Mouse (Mus musculus) large intestine, adult 2 months (tissue): ENCODE results near the gene Tox2. TPM values are rescaled to one million over a fixed set of nuclear protein-coding genes. Genes with fewer than 3 reads are reported as not detected.

Experiments
- DNase-seq: peaks from one replicate; pipeline ENCODE4 v3.0.0-alpha.2; 2012; ENCODE audit warnings: low read depth, low spot score
- WGBS: fragments of 180-500 bp; shearing (Covaris S2); methylation state at CpG from one replicate; pipeline ENCODE4 v1.1.7; 2018; 5-methylcytosine and 5-hydroxymethylcytosine counted together
- polyA plus RNA-seq: library from polyadenylated mRNA; depleted of rRNA; stranded (reverse); fragments of >200 nt; gene quantifications from 2 replicates; pipeline ENCODE4 v1.2.3, GENCODE M21; 2012

Gene Tox2
- polyA plus RNA-seq, 1 experiment: 3.4 TPM

DNA sequence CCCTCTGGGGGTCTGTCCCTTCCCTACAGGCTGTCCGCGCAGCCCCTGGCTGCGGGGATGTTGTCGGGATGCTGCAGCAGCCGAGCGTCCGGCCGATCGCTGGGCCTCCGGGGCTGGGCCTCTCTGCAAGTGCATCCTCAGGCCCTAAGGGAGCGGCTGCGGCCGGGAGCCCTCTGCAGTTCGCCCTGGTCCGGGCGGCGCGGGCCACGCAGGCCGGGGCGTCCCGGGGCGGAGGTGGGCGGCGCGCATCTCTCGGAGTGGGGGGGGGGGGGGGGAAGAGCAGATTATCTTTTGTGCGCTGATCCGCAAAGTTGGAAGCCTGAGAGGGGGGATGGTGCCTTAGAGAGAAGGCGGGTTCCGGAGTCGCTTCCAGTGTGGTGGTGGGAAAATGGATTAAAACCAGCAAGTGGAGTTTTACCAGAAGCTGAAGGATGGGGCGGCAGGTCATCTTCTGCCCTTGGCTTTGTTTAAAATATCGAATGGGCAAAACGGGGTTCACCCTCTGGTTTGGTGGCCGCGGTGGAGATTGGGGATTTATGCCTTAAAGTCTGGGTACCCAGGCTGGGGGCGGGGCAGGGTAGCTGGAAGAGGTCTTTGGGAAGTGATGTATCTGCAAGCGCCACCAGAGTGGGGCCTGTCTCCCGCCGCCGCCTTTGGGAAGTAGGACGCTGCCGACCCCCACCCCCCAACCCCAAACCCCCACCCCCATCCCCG, 1.8 kb downstream of the Tox2 start:
- no peak for DNase-seq

GRCm38 (mm10) chr2:163205262-163205647, 2.3 kb downstream of the Tox2 start:
- 12% methylated on average over 6 of the region's 6 CpGs for WGBS
- no peak for DNase-seq

More for the DNA sequence above, 1.8 kb downstream of the Tox2 start:
- 4% methylated on average over 45 of the region's 45 CpGs for WGBS

DNA sequence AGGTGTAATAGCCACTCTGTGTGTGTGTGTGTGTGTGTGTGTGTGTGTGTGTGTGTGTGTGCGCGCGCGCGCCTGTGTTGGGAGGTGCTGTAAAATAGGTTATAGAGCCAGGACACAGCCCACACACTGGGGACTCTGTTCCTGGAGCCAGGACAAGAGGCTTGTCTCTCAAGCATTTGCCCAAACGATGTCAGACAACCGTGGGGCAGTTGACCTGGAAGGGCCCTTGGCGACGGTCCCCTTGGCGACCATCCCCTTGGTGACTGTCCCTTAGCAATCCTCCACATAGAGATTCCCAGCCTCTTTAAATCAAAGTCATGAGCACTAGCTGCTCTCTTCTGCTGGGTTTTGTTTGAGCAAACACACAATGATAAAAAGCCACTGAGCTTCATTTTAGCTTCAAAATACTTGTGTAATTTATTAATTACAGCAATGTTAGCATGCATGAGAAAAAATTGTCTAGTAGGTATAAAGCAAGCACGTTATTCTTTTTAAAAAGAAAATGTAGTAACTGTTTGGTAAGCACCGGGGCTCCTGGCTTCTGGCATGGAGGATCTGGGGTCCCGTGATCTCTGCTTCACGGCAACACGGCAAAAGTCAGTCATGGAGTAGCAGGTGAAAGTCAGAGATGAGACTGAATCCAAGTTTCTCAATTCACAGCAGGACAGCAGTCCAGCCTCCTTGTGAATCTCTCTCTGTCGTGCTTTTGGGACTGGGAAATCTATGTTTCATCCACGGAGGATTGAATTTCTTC, 3.0 kb downstream of the Tox2 start:
- DNase-seq: no peak
- 39% methylated on average over 17 of the region's 17 CpGs for WGBS

DNA sequence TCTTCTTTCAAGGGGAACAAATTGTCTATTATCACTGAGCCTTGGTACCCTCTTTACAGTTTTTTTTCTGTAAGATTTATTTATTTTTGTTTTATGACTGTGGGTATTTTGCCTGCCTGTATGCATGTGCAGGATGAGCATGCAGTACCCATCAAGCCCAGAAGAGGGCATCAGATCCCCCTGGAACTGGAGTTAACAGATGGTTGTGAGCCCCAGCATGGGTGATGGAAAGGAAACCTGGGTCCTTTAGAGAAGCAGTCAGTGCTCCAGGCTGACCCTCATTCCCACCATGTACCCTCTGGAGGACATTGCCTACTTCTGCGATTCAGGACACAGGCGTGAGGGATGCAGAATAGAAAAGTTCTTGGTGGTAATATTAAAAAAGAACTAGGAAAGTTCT, 4.4 kb downstream of the Tox2 start:
- DNase-seq: no peak
- 95% methylated on average over 2 of the region's 2 CpGs for WGBS

- 64% methylated on average over 8 of the region's 8 CpGs for WGBS
These were observed 6.2 kb downstream of the Tox2 start for GRCm38 (mm10) chr2:163209139-163209538.

DNA sequence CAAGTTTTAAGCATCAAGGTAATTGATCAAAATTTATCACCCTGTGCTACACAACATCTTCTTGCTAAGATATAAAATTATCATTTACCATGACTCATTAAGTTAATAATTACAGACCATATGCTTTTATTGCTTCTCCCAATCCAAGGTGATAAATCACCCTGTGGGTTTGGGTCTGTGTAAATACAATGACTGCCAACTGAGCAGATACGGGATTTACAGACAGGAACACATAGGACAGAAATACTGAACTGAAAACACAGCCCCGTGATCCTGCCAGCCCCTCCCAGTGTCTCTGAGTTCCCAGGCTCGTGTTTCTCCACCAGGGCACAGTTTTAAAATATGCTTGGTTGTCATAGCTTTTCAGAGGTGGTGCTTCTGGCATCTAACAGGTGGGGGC, 10.2 kb downstream of the Tox2 start:
- DNase-seq: no peak
- 6% methylated on average over 3 of the region's 3 CpGs for WGBS

More at GRCm38 (mm10) chr2:163209139-163209538, 6.2 kb downstream of the Tox2 start:
- DNase-seq: no peak

GRCm38 (mm10) chr2:163218095-163218494, 15.2 kb downstream of the Tox2 start:
- no peak for DNase-seq
- 64% methylated on average over 3 of the region's 3 CpGs for WGBS

DNA sequence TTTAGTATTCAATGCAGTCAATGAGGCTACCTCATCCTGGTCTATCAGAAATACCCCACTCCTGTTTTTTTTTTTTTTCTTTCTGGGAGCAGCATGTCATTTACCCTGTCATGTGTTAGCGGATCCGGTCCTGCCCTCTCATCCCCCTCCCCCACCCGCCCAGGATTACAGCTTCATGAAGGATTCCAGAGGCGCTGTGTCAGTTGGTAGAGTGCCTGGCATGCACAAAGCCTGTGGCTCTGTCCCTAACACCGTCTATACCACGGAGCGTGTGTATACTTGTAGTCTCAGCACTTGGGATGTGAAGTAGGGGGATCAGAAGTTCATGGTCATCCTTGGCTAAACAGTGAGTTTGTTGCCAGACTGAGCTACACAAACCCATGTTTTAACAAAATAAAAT, 15.6 kb downstream of the Tox2 start:
- WGBS: 53% methylated on average over 7 of the region's 7 CpGs
- DNase-seq: no peak

DNA sequence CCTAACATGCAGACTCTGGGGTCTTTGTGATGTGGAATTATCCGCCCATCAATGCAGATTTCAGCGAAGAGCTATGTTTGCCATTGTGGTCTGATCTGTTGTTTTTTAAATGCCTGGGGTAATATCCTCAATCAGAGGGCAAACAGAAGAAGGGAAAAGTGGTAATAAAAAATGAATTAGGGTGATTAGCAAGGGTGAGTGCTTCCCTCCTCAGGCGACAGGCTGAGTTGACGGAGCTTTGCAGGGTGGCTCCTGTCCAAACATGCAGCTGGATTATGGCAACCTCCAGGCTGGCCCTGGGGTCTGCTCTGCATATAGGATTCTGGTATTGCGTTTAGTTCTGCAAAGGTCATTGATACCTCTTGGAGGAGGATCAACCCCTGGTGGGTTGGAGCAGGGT, 16.5 kb downstream of the Tox2 start:
- no peak for DNase-seq
- WGBS: 27% methylated on average over 5 of the region's 5 CpGs

- no peak for DNase-seq
- WGBS: 89% methylated on average over 11 of the region's 11 CpGs
These were observed 17.8 kb downstream of the Tox2 start for GRCm38 (mm10) chr2:163220706-163221105.

- no peak for DNase-seq
- 75% methylated on average over 15 of the region's 15 CpGs for WGBS
These were observed 22.4 kb downstream of the Tox2 start for GRCm38 (mm10) chr2:163225302-163225701.

GRCm38 (mm10) chr2:163229050-163229449, 26.1 kb downstream of the Tox2 start:
- WGBS: 77% methylated on average over 9 of the region's 9 CpGs
- no peak for DNase-seq

DNA sequence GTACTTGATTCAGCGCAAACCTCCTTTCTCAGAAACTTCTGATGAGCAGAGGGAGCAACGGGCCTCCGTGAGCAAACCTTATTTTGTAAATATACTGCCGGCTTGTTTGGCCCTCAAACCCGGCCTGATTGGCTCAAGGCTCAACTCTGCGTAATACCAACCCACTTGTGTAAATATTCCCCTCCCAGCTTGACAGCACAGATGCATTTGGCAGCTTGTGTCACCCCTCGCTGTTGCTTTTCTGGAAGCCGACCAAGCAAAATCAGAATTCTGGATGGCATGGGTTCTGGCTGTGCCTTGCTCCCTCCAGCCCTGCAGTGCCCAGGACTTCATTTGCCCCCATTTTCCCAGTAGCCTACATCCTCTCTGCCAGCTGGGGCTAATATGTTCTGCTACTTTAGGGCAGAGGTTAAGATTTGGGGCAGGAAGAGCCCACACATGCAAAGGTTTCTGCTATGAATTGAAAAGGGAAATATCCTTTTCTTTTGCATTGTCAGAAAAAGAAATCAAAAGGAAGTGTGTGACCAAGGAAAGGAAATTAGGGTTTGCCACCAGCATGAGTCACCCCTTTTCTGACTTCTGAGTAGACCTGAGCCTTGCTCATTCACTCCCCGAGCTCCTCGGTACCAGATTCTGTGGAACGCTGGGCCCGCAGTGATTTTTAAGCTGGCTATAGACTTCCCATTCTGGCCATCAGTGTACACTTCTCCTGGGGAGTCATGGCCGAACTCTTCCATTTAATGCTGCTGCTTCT, 29.0 kb downstream of the Tox2 start:
- no peak for DNase-seq
- 36% methylated on average over 13 of the region's 13 CpGs for WGBS

DNA sequence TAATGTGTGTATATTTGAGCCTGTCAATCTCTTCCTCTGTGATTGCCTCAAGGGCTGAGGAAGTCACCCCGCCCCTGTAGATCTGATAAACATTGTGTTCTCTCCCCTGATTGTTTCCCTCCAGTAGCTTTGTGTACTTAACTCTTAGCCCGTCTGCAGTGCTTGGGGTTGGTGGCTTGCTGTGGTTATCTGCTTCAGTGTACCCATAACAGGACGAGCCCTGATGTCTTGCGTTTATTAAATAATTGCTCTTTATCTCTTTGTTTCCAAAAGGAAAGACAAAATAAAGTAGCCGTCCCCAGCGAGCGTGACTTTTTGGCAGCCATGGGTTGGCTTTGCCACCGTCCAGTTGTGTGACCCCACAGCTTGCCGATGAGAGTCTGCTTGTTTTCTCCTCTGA, 30.7 kb downstream of the Tox2 start:
- 45% methylated on average over 9 of the region's 9 CpGs for WGBS
- DNase-seq: no peak

DNA sequence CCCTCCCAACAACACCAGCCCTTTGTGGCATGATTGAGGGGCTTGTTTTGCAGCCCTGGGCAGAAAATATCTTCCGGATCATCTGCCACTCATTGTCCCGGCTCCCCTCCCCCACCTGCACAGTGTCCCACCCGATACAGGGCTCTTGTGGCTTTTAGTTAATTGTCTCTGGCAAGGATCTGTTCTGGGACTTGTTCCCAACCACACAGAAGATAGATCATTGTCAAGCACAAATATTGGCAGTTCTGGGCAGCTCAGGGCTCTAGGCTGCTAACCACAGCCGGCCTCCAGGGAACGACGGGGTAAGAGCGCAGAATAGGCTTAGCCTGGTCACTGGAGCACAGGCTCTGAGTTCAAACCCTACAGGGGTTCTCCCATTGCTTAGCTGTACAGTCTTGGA, 33.1 kb downstream of the Tox2 start:
- 53% methylated on average over 7 of the region's 7 CpGs for WGBS

GRCm38 (mm10) chr2:163237999-163238529, 35.1 kb downstream of the Tox2 start:
- DNase-seq: no peak
- WGBS: 70% methylated on average over 12 of the region's 12 CpGs

More for the DNA sequence above, 33.1 kb downstream of the Tox2 start:
- no peak for DNase-seq

DNA sequence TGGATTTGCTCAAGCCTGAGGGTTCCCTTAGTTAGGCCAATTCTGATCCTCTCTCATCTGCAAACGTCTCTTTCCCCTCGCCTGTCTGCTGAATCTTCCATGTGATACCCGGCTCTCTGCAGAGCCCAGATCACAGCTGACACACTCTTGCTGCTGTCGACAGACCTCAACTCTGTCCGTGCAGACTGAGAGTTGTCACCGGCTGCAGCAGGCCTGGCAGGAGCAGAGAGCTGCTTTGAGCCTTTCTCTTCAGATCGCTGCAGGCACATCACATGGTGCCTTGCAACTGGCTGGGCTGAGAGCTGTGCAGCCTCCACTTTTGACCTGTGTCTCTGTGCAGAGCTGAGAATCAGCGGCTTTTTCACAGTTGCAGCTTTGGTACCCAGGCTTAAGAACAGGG, 37.0 kb downstream of the Tox2 start:
- no peak for DNase-seq
- 74% methylated on average over 8 of the region's 8 CpGs for WGBS

DNA sequence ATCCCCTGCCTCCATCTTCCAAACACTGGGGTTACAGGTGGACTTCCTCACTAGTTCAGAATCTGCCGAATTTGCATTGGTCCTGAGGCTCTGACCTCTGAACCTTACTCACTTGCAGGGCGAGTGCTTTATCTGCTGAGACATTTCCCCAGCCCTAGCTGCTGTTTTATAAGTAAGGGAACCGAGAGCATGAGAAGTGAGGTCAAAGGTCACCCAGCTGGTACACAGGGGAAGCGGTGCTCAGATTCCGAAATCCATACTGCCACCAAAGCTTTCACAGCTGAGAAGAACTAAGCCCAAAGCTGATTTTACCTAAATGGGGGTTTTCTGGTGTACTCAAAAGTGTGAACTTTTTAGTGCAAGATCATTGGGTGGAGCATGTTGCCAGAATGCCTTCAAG, 38.9 kb downstream of the Tox2 start:
- WGBS: 25% methylated on average over 5 of the region's 5 CpGs
- DNase-seq: no peak

DNA sequence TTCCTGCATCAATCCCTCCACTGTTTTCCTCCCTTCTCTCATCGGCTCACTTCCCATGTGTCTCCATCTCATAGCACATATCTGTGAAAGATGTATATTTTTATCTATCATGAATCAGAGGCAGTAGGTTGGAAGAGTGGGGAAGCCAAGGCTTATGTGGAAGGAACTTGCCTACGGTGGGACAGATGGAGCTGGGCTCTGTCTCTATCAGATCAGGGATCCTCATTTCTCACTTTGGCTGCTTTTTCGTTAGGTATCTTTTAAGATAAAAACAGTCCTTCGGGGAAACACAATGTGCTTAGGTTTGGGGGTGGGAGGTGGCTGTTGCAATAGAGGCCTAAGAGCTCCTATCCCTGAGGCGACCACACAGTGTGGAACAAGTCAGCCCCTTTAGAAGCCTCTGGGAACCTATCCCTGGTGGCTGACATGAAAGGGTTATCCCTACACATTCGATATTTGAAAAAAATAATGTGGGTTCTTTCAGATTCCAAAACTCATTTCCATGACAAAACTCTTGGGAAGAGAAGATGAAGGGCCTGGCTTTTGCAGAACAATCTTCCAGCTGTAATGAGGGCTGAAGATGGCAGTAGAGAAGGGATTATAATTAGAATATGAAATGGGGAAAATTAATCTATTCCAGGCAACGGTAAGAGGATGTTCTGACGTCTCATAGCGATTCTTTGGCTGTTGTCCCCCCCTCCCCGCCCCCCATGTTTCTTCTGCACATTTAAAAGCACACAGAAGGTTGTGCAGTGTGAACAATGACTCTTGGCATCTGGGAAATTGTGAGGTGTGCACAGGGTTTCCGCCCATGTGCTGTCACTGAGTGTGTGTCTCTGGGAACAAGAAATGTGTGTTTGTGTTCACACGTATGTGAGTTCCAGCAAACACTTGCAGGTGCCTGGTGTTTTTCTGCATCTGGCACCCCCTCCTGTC, 41.3 kb downstream of the Tox2 start:
- WGBS: 82% methylated on average over 12 of the region's 12 CpGs
- no peak for DNase-seq
